Mouse (Mus musculus) stomach, postnatal 0 days (tissue): ENCODE measurements at regions not wholly inside any gene's neighbourhood (a gene's known extent, or its start where the extent isn't known, plus 50 kb on each side); places are given as distances from the start of the nearest gene placed in this dataset.

Experiments
- CTCF ChIP-seq: IDR thresholded peaks from 2 replicates; pipeline ENCODE4 v1.5.1; 2016; ENCODE audit warnings: antibody characterized with exemption, low read depth, mild to moderate bottlenecking, moderate library complexity
- EP300 ChIP-seq: optimal IDR thresholded peaks from 2 replicates; pipeline ENCODE3; 2016; ENCODE audit warnings: antibody characterized with exemption

- no peak for TF ChIP-seq CTCF
- no peak for TF ChIP-seq EP300
Observed at GRCm38 (mm10) chr8:103422313-103422973, 637.0 kb upstream of the Cdh11 start.
